ENCODE assay signal across 1 mouse cellular context in genomic region chr6:90575261-90575715, GRCm38 (mm10).
TF ChIP-seq lines count a peak whose summit lies in the region.

No protein-coding gene starts in this region.

TF ChIP-seq in CH12.LX, 34 proteins besides CTCF, POLR2A, EP300 and RAD21 (continued from another document):
- no peak for TF ChIP-seq NELFE (IDR thresholded peaks at IDR 0.05; ENCODE audit: low read depth, low read length)
- TF ChIP-seq USF2 (conservative IDR thresholded peaks at IDR 0.05; ENCODE audit: low read depth, low read length): no peak
- no peak for TF ChIP-seq MAX (IDR thresholded peaks at IDR 0.05; ENCODE audit: low read length)
- no peak for TF ChIP-seq BHLHE40 (IDR thresholded peaks at IDR 0.05; ENCODE audit: low read depth, low read length)
- no peak for TF ChIP-seq PAX5 (IDR thresholded peaks at IDR 0.05; ENCODE audit: low read length)
- TF ChIP-seq JUN (IDR thresholded peaks at IDR 0.05; ENCODE audit: insufficient read depth, low read depth, low read length): no peak
- 0 out of 2 replicates have a peak, but pooled peaks have one; percentile 28 for TF ChIP-seq MYC (IDR thresholded peaks at IDR 0.05; ENCODE audit: low read depth, low read length)
- no peak for TF ChIP-seq POLR2AphosphoS2 (IDR thresholded peaks at IDR 0.05; ENCODE audit: low read depth, low read length)
- TF ChIP-seq SIN3A (IDR thresholded peaks at IDR 0.05; ENCODE audit: low read length): no peak
